Mouse (Mus musculus): ENCODE results near the gene Ackr1. TPM values are rescaled to one million over a fixed set of nuclear protein-coding genes. Genes with fewer than 3 reads are reported as not detected.
A peak's percentile ranks its signal among the peaks of the same experiment; 100 is the strongest.

Ackr1 gene
- total RNA-seq (2021): 10 to 100 TPM; 83.5 to 94.7 TPM

DNA sequence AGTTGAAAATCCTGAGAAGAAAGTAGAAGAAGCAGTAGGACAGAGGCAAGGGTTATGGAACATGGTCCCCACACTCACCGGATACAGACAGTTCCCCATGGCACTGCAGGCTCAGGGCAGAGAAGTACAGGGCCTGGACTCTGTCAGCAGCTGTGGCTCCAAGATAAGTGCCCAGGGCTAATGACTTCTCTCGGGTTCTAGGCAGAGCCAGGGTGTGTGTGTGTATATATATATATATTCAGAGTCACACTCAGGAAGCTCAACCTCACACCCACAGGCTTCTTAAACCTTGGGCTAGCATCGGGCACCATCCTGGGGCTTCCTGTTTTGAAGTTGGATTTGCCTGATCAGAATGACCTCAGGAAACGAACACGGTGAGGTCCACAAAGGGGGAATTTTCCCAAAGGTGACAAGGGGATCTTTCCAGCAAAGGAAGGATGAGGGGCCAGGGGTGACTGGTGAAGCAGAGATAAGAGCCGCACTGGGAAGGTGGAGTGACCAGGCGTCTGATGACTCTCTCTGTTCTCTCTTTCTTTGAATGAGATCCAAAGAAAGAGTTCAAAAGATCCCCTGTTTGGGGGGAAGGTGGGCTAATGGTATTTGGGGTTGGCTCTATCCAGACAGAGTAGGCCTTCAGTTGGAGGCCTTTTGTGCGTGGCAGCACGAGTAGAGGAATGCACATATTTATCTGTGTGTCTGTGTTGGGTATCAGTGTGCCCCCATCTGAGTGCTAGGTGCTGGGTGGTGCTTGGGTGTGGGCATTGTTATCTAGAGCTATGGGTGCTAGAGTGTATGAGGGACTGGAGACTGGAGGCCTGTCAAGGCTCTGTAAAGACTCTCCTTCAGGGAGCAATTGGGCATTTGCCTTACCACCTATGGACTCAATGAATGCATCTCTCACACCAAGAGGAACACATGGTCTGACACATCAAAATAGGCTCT, at the start of gene Ackr1:
Gene Ackr1, minus strand, starts transcription at position 439 of the 942 bp plus-strand sequence.
- intact Hi-C loops (cut with DNase I): no loop called here
- DNase-seq (ENCODE audit: low spot score in 2 of 2): no peak

DNA sequence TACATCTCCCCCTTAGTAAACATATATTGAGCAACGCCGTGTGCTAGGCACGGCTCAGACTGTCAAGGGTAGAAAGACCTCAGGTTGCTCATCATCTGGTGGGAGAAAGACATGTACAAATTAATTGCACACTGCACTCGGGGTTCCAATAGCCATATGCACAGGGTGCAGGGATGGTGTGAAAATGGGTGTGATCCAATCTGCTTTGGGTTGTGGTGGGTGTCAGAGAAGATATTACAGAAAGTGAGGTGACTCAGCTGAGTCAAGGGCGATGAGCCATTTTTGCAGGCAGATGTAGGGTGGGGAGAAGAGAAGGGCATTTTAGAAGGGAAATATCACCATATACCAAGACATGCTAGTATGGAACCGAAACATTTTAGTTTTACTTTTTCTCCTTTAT, 47.9 kb upstream of the Ackr1 start:
- no peak for DNase-seq (ENCODE audit: low spot score in 2 of 2)
- intact Hi-C loops (cut with DNase I): no loop called here

- DNase-seq (ENCODE audit: low spot score in 2 of 2): peak; percentile 66 to 70
- intact Hi-C loops (cut with DNase I): loop anchor here (1.0 to 2.0 kb wide), 2 partner anchors 38 to 55 kb away; no protein-coding TSS in a partner anchor
Observed at GRCm38 (mm10) chr1:173377380-173378112, 44.0 kb upstream of the Ackr1 start.

DNA sequence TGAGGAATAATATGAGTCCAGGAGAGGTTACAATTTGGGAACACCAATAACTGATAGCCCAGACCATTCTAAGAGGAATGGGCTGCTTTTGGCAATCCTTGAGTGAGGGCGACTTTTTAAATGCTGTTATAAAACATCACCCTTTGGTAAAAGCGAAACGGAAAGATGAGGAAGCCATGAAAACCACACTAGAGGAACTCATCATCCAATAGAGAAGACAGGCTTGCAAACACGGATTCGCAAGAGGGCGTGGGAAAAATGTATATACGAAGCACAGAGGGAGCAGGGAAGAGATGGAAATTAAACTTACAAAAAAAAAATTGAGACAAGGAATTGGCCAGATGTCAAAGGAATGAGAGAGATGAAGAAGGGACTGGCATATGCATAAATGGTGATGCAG, 40.5 kb upstream of the Ackr1 start:
- intact Hi-C loops (cut with DNase I): no loop called here
- no peak for DNase-seq (ENCODE audit: low spot score in 2 of 2)

DNA sequence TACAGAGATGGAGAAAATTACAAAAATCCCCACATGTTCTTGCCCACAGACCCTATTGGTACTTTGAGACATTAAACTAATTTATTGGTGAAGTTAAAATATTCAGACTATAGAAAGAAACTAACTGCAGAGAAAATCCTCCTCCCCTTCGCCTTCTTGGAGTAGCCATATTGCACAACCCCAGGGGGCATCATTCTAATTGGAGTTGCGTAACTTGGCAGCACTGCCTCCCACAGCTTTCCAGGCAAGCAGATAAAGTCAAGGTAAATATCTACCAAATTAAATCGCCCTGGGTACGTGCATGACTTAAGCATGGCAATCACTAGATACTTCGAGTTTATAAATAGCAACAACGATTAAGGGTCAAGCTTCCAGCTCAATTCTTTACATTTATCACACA, 38.0 kb upstream of the Ackr1 start:
- intact Hi-C loops (cut with DNase I): no loop called here
- DNase-seq (ENCODE audit: low spot score in 2 of 2): no peak

GRCm38 (mm10) chr1:173370456-173370855, 36.9 kb upstream of the Ackr1 start:
- no peak for DNase-seq (ENCODE audit: low spot score in 2 of 2)
- intact Hi-C loops (cut with DNase I): no loop called here

DNA sequence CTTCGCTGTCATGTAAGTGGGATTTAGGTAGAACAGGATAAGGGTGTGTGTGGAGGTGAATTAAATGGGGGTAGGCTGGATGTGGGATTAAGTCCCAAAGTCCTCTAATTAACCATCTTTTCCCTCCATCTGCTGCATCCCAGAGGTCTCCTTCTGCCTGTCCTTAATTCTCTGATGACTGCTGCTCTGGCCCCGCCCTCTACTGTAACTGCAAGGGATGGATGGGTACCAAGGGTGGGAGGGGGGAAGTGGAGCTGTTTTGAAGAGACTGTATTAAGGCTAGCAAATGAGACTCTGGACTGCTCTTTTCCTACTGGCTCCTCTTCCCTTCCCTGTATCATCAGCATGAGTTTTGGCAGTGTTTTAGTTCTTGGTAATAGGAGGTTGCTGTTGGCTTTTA, 36.1 kb upstream of the Ackr1 start:
- no peak for DNase-seq (ENCODE audit: low spot score in 2 of 2)
- intact Hi-C loops (cut with DNase I): no loop called here

GRCm38 (mm10) chr1:173367356-173368046, 34.0 kb upstream of the Ackr1 start, which contains the start of gene Cadm3:
TSS of gene Cadm3 (minus strand) at chr1:173367695.
- intact Hi-C loops (cut with DNase I): no loop called here
- peak; percentile 83 to 84 for DNase-seq (ENCODE audit: low spot score in 2 of 2)

DNA sequence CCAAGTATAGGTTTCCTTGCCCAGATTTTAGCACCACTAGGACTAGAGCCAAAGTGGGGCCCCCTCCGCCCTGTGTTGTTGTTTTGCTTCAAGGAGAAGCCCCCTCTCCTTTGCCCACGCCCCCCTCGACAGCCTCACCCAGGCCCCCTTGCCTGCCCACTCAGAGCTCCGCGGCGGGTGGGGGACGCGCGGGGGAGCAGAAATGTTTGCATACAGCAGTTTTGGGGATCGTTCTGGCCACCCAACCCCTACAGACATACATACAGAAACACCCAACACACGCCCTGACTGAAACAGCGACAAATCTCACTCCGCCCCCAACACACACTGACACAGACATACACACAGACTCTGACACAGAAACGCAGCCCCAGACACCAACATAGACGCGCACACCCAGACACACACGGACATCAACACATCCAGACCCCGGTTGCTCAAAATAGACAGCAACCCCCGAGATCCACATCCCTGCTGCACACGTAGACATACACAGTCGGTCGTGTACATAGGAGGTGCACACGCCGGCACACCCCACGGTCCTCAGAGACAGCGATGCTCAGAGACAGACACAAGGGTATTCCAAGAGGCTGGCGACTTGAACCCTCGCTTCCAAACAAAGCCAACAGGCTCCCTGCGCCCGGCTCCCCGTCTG, 33.3 kb upstream of the Ackr1 start:
- peak; percentile 73 to 74 for DNase-seq (ENCODE audit: low spot score in 2 of 2)
- intact Hi-C loops (cut with DNase I): no loop called here

- peak; percentile 36 to 44 for DNase-seq (ENCODE audit: low spot score in 2 of 2)
Observed at GRCm38 (mm10) chr1:173365970-173366409, 32.4 kb upstream of the Ackr1 start.

DNA sequence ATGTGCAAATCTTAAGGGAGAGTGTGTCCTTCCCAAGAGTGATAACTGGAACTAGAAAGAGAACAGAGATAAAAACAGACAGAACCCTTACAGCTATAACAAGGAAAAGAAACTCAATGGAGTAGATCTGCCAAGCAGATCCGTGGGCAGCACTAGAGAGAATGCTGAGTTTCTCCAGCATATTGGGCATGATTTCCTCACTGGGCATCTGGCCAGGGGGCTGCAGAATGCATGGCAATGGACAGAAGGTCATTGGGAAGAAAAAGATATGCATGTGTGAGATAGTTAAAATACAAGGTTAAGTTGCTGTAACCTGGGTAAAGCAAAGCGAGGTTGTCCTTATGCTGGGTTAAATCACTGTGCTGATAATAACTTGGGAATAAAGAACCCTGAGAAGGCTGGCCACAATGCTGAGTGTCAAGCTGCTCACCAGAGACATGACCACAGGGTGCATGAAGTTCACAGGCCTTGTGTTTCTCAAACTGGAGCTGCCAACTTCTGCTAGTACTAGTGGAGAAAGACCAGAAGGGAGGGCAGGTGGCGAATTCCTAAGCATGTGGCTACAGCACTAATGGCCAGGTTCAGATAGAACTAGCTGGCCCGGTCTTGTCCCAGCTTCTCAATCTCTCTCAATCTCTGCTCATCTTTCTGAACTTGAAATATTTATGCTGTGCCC, 30.7 kb upstream of the Ackr1 start:
- intact Hi-C loops (cut with DNase I): no loop called here

More at GRCm38 (mm10) chr1:173365970-173366409, 32.4 kb upstream of the Ackr1 start:
- intact Hi-C loops (cut with DNase I): no loop called here

DNA sequence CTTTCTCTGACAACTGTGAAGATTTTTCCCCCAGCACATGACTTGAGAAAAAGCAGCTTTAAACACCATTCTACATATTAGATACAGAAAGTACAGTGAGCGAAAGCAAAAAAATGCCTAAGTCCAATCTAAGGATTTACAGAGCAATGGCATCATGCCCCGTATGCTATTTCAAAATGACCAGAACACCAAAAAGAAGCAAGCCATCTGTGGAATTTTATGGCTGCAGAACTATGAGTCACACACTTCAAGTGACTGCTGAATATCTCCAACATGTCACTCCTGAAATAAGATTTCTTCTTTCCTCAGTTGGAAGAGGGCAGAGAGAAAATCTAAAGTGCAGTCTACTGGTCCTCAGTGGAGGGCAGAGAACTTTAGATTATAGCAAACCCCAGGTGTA, 29.9 kb upstream of the Ackr1 start:
- no peak for DNase-seq (ENCODE audit: low spot score in 2 of 2)
- intact Hi-C loops (cut with DNase I): no loop called here

More for the DNA sequence above, 30.7 kb upstream of the Ackr1 start:
- no peak for DNase-seq (ENCODE audit: low spot score in 2 of 2)

DNA sequence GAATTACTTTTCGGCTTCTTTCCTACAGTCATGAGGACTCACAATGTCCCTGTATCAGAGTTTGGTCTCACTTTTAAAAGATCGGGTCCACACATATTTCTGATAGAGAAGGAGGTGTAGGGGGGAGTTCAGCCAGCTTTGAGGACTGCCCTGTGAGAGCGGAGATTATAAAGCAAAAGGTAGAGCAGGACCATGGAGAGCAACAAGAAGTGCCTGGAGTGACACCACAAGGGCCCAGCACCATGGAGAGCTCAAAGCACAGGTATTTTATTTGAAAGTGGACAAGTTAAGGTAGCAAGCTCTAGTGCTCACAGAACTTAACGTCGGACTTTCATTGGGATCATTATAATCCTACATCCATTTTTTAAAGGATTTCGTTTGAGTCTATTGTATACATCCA, 28.1 kb upstream of the Ackr1 start:
- no peak for DNase-seq (ENCODE audit: low spot score in 2 of 2)
- intact Hi-C loops (cut with DNase I): no loop called here

- intact Hi-C loops (cut with DNase I): no loop called here
- DNase-seq (ENCODE audit: low spot score in 2 of 2): no peak
Observed at GRCm38 (mm10) chr1:173359590-173360290, 26.2 kb upstream of the Ackr1 start.

- peak; percentile 68 to 74 for DNase-seq (ENCODE audit: low spot score in 2 of 2)
- intact Hi-C loops (cut with DNase I): no loop called here
Observed at GRCm38 (mm10) chr1:173357799-173358198, 24.2 kb upstream of the Ackr1 start.

- no peak for DNase-seq (ENCODE audit: low spot score in 2 of 2)
- intact Hi-C loops (cut with DNase I): no loop called here
Observed at GRCm38 (mm10) chr1:173356699-173357098, 23.1 kb upstream of the Ackr1 start.

DNA sequence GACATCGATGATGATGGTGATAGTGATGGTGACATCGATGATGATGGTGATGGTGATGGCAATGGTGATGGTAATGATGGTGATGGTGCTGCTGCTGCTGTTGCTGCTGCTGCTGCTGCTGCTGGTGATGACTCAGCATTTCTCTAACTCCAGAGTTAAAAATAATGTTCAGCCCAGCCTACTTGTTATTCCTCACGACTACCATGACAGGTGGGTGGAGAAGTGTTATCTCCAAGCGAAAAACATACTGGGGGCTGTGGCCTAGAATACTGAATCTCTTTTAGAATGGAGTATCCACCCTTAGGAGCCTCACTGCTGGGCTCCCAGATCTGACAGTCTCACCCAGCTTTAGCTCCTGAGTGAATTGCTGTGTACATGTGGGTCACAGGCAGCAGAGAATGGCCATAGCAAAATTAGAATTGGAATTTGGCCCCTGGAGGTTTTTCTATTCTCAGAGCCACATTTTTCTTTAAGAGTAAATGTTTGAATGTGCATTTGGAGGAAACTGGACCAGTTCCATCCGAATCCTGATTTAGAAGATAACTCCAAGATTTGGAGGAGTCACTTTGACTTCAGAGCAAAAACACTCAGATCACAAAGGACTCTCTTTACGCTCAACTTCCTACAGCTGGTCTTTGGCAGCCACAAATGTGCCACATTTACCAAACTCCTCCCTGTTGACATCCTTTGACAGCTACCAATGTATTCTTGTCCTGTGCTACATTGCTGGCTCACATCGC, 21.7 kb upstream of the Ackr1 start:
- intact Hi-C loops (cut with DNase I): no loop called here
- no peak for DNase-seq (ENCODE audit: low spot score in 2 of 2)
